Mouse (Mus musculus): Measurements from ENCODE around the gene Olfr1465.

Olfr1465 gene

GRCm38 (mm10) chr19:13315441-13315840, at the start of gene Olfr1465:
Gene Olfr1465 (minus strand): TSS chr19:13315541.
- CTCF ChIA-PET, result no interaction called here

- CTCF ChIA-PET, result no interaction called here
These were observed 46.6 kb upstream of the Olfr1465 start, which contains the start of gene Olfr1467 for GRCm38 (mm10) chr19:13361936-13362335. Gene Olfr1467 (plus strand): TSS chr19:13362236.

DNA sequence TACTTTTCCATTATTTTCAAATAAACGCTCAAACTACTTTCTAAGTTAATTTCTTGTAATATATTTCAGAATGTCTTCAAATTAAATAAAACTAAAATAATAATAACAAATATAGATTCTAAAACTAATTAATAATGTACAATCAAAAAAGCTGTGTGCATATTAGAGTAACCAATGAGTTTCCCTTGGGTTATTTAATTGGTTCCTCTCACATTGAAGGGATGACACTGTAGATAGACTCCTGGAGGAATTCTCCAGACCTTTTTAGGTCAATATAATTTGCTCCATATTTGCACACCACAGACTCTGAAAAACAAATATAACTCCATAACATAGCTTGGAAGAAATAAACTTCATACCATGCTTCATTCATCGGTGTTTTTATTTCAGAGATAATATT, 23.2 kb upstream of the Olfr1465 start, which contains the start of gene Olfr1466:
Olfr1466 (plus strand) TSS at position 301 of the 400 bp plus-strand sequence.
- CTCF ChIA-PET, result no interaction called here

Data from spleen, embryonic (tissue).